Mouse (Mus musculus): ENCODE results near the gene Emg1. TPM values are rescaled to one million over a fixed set of nuclear protein-coding genes. Genes with fewer than 3 reads are reported as not detected.

Gene Emg1
- polyA plus RNA-seq, 2 experiments: 103 to 147 TPM

- DNase-seq (ENCODE audit: low read depth in 3 of 3, low spot score in 3 of 3): no peak
- Histone ChIP-seq H3K4me2 (ENCODE audit: low read depth) (peak overlapping the region; percentile 78), H3K4me3 (ENCODE audit: insufficient read depth in 1 of 2, low read depth in 2 of 2, low read length in 2 of 2) (no peak overlapping the region), H3K27me3 (ENCODE audit: control insufficient read depth, insufficient read depth, low read length) (peaks cover 37% of the 10 kb centered on the region), H3K27ac (no peak overlapping the region), H3K4me1 (replicated peaks; ENCODE audit: control insufficient read depth in 2 of 2, insufficient read depth in 2 of 2, low read length in 1 of 2) (peaks cover 0 to 3% of the 10 kb centered on the region in 2 experiments; a peak in 2 of 4 replicates), H3K9ac (replicated peaks) (no peak overlapping the region), H3K9me3 (ENCODE audit: control insufficient read depth, low read length) (no peaks in the 10 kb centered on the region), H3K36me3 (replicated peaks; ENCODE audit: control insufficient read depth, insufficient read depth, low read depth) (no peaks in the 10 kb centered on the region)
- ATAC-seq (ENCODE audit: insufficient read depth): no peak
- 30% methylated on average over 5 of the region's 5 CpGs for WGBS (ENCODE audit: insufficient replicate concordance)
- TF ChIP-seq EP300 (IDR thresholded peaks at IDR 0.05; ENCODE audit: low read depth): no peak
- TF ChIP-seq CTCF (IDR thresholded peaks at IDR 0.05; ENCODE audit: low read depth): no peak
These were observed 45.4 kb upstream of the Emg1 start for GRCm38 (mm10) chr6:124757351-124757880.

- Histone ChIP-seq H3K4me1 (replicated peaks; ENCODE audit: control insufficient read depth in 2 of 2, insufficient read depth in 2 of 2, low read length in 1 of 2) (peaks cover 0 to 3% of the 10 kb centered on the region in 2 experiments; a peak in 2 of 4 replicates), H3K4me2 (ENCODE audit: low read depth) (peak overlapping the region; percentile 78), H3K9me3 (ENCODE audit: control insufficient read depth, low read length) (no peaks in the 10 kb centered on the region), H3K27ac (no peak overlapping the region), H3K27me3 (ENCODE audit: control insufficient read depth, insufficient read depth, low read length) (peaks cover 37% of the 10 kb centered on the region), H3K4me3 (ENCODE audit: insufficient read depth in 1 of 2, low read depth in 2 of 2, low read length in 2 of 2) (peak overlapping the region; percentile 53 to 55), H3K9ac (replicated peaks) (peak overlapping the region; percentile 31; the same call in 1 of the 2 replicates), H3K36me3 (replicated peaks; ENCODE audit: control insufficient read depth, insufficient read depth, low read depth) (no peaks in the 10 kb centered on the region)
- no peak for TF ChIP-seq CTCF (IDR thresholded peaks at IDR 0.05; ENCODE audit: low read depth)
- TF ChIP-seq EP300 (IDR thresholded peaks at IDR 0.05; ENCODE audit: low read depth): no peak
- ATAC-seq (ENCODE audit: insufficient read depth) (peak; percentile 37), DNase-seq (ENCODE audit: low read depth in 3 of 3, low spot score in 3 of 3) (no peak)
- 2% methylated on average over 53 of the region's 54 CpGs for WGBS (ENCODE audit: insufficient replicate concordance)
These were observed 44.8 kb upstream of the Emg1 start for GRCm38 (mm10) chr6:124756652-124757350.

DNA sequence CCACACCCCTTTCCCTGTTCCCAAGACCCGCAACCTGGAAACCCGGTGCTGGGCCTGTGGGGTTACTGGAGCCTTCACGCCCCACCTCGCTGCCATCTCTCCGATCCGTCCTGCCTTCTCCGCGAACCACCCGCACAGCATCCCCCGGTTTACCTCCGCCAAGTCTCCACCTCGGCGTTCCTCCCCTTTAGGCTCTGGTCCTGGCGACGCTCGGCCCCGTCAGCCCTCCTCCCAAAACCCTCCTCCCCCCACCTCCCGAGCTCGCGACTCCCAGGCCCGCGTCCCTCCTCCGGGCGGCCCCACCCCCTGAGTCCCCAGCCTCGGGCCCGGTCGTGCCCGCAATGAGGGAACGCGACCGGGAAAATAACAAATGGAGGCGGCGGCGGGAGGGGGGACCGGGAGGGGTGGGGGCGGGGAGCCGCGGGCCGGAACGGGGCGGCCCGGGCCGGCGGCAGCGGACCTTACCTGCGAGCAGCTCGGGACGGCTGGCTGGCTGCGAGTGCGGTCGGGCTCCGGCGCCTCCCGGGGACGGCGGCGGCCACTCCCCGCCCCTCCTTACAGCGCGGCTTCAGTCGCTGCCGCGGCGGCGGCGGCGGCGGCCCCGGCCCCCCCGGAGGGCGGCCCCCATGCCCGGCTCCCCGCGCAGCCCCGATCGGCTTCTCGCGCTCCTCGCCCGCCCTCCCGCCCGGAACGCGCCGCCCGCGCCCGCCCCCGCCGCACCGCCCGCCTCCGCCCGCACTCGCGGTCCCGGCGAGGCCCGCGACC, 44.0 kb upstream of the Emg1 start, which contains the start of the genes Gm45234 and Atn1:
Gm45234 (minus strand) TSS at position 191 of the 765 bp plus-strand sequence.
Atn1 (minus strand) TSS at position 694 of the 765 bp plus-strand sequence.
- no peaks in the 10 kb centered on the region for H3K36me3 ChIP-seq (replicated peaks; ENCODE audit: control insufficient read depth, insufficient read depth, low read depth)
- peak within 1 kb of the TSS; percentile 53 to 55 for H3K4me3 ChIP-seq (ENCODE audit: insufficient read depth in 1 of 2, low read depth in 2 of 2, low read length in 2 of 2)
- TF ChIP-seq EP300 (IDR thresholded peaks at IDR 0.05; ENCODE audit: low read depth) (no peak), CTCF (IDR thresholded peaks at IDR 0.05; ENCODE audit: low read depth) (no peak)
- WGBS (ENCODE audit: insufficient replicate concordance): 1% methylated on average over 77 of the region's 100 CpGs
- H3K27ac ChIP-seq: no peak within 1 kb of the TSS
- peaks cover 0 to 3% of the 10 kb centered on the region in 2 experiments; a peak in 2 of 4 replicates for H3K4me1 ChIP-seq (replicated peaks; ENCODE audit: control insufficient read depth in 2 of 2, insufficient read depth in 2 of 2, low read length in 1 of 2)
- peak within 1 kb of the TSS; percentile 78 for H3K4me2 ChIP-seq (ENCODE audit: low read depth)
- peak; percentile 57 for ATAC-seq (ENCODE audit: insufficient read depth)
- no peaks in the 10 kb centered on the region for H3K9me3 ChIP-seq (ENCODE audit: control insufficient read depth, low read length)
- no peak for DNase-seq (ENCODE audit: low read depth in 3 of 3, low spot score in 3 of 3)
- peak within 1 kb of the TSS; percentile 40 for H3K9ac ChIP-seq (replicated peaks)
- peaks cover 37% of the 10 kb centered on the region for H3K27me3 ChIP-seq (ENCODE audit: control insufficient read depth, insufficient read depth, low read length)

DNA sequence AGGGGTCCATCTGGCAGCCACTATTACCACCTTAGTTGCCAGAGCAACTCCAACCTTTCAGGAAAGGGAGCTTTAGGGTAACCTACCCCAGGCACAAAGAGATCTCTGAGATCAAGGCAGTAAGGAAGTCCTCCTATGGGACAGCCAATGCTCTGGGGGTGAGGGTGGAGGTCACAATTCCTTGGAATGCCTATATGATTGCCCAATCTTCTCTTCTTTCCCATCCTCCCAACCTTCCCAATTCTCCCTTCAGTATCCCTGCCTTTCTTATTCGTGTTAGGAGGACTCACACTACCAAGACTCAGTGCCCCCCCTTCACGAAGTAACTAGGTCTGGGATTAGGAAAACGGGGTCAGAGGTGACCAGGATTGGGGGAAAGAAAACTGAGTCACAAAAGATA, 43.3 kb upstream of the Emg1 start:
- Histone ChIP-seq H3K4me3 (ENCODE audit: insufficient read depth in 1 of 2, low read depth in 2 of 2, low read length in 2 of 2) (peak overlapping the region; percentile 46 to 53), H3K4me1 (replicated peaks; ENCODE audit: control insufficient read depth in 2 of 2, insufficient read depth in 2 of 2, low read length in 1 of 2) (peaks cover 0 to 3% of the 10 kb centered on the region in 2 experiments; a peak in 2 of 4 replicates), H3K27ac (no peak overlapping the region), H3K36me3 (replicated peaks; ENCODE audit: control insufficient read depth, insufficient read depth, low read depth) (no peaks in the 10 kb centered on the region), H3K9ac (replicated peaks) (no peak overlapping the region), H3K27me3 (ENCODE audit: control insufficient read depth, insufficient read depth, low read length) (peaks cover 37% of the 10 kb centered on the region), H3K4me2 (ENCODE audit: low read depth) (peak overlapping the region; percentile 78), H3K9me3 (ENCODE audit: control insufficient read depth, low read length) (no peaks in the 10 kb centered on the region)
- no peak for ATAC-seq (ENCODE audit: insufficient read depth)
- no peak for TF ChIP-seq EP300 (IDR thresholded peaks at IDR 0.05; ENCODE audit: low read depth)
- no peak for TF ChIP-seq CTCF (IDR thresholded peaks at IDR 0.05; ENCODE audit: low read depth)
- no peak for DNase-seq (ENCODE audit: low read depth in 3 of 3, low spot score in 3 of 3)
- 17% methylated on average over 3 of the region's 3 CpGs for WGBS (ENCODE audit: insufficient replicate concordance)

Measured in liver, embryonic 14.5 days (tissue).